Mouse (Mus musculus) liver, postnatal 0 days (tissue): ENCODE measurements around the gene Dph2. TPM values are rescaled to one million over a fixed set of nuclear protein-coding genes. Genes with fewer than 3 reads are reported as not detected.

Experiments used
- ATAC-seq: fragments of 200-750 bp; cut with Nextera tagmentation; 2 replicates; pipeline ENCODE4 v1.8.0; 2017; ENCODE audit warnings: mild to moderate bottlenecking, moderate library complexity
- DNase-seq: peaks from one replicate; pipeline ENCODE4 v3.0.0-alpha.2; 2016
- H3K27ac ChIP-seq: fragments of 300-500 bp; sonication (generic); 2 replicates; pipeline ENCODE4 v1.5.1; 2014; ENCODE audit warnings: antibody characterized with exemption, moderate library complexity, mild to moderate bottlenecking, low read depth
- H3K27me3 ChIP-seq: fragments of 300-500 bp; sonication (generic); 2 replicates; pipeline ENCODE4 v1.6.1; 2014; ENCODE audit warnings: low read length, control low read depth, mixed read lengths; ENCODE audit not compliant: insufficient read depth
- H3K36me3 ChIP-seq: fragments of 300-500 bp; sonication (generic); replicated peaks from 2 replicates; pipeline ENCODE4 v1.6.1; 2014; ENCODE audit warnings: mild to moderate bottlenecking, control low read depth, low read length, moderate library complexity, mixed read lengths; ENCODE audit not compliant: insufficient read depth
- H3K4me1 ChIP-seq: fragments of 300-500 bp; sonication (generic); 2 replicates; pipeline ENCODE4 v1.6.1; 2014; ENCODE audit warnings: antibody characterized with exemption, mild to moderate bottlenecking, control low read depth; ENCODE audit not compliant: insufficient read depth
- H3K4me2 ChIP-seq: fragments of 300-500 bp; sonication (generic); 2 replicates; pipeline ENCODE4 v1.6.1; 2014; ENCODE audit warnings: low read depth, mild to moderate bottlenecking, low read length, moderate library complexity, mixed read lengths
- H3K4me3 ChIP-seq: fragments of 300-500 bp; sonication (generic); 2 replicates; pipeline ENCODE4 v1.5.1; 2014; ENCODE audit warnings: low read depth, low read length
- H3K9ac ChIP-seq: fragments of 300-500 bp; sonication (generic); replicated peaks from 2 replicates; pipeline ENCODE4 v1.6.1; 2014; ENCODE audit warnings: mild to moderate bottlenecking, moderate library complexity
- H3K9me3 ChIP-seq: fragments of 300-500 bp; sonication (generic); 2 replicates; pipeline ENCODE4 v1.6.1; 2016; ENCODE audit warnings: mild to moderate bottlenecking, control low read depth, low read length, mixed read lengths
- CTCF ChIP-seq: sonication (generic); IDR thresholded peaks from 2 replicates; pipeline ENCODE4 v1.5.1; 2016; ENCODE audit warnings: antibody characterized with exemption, low read depth
- EP300 ChIP-seq: IDR thresholded peaks from 2 replicates; pipeline ENCODE4 v1.6.1; 2016; ENCODE audit warnings: antibody characterized with exemption, low read depth, mild to moderate bottlenecking
- WGBS: fragments of 180-500 bp; shearing (Covaris S2); extraction: QIAGEN DNeasy Blood & Tissue Kit; methylation state at CpG from one replicate; pipeline ENCODE4 v1.1.7; 2014; ENCODE audit not compliant: insufficient replicate concordance; 5-methylcytosine and 5-hydroxymethylcytosine counted together
- polyA plus RNA-seq: library from polyadenylated mRNA; unstranded; fragments of >200 nt; fragmentation: Nextera tagmentation; extraction: Ambion mirVana; gene quantifications from 2 replicates; pipeline ENCODE4 v1.2.1, GENCODE M21; 2015

The Dph2 gene
- polyA plus RNA-seq, 1 experiment from 2014 or later: 4.5 TPM

- ATAC-seq: no peak
- peaks cover 56% of the 10 kb centered on the region for H3K36me3 ChIP-seq
- H3K4me3 ChIP-seq: no peak overlapping the region
- DNase-seq: peak; percentile 58
- peaks cover 12% of the 10 kb centered on the region; the same call in 1 of the 2 replicates for H3K27me3 ChIP-seq
- H3K4me2 ChIP-seq: no peak overlapping the region
- no peaks in the 10 kb centered on the region for H3K9me3 ChIP-seq
- no peak overlapping the region for H3K27ac ChIP-seq
- WGBS: 70% methylated on average over 9 of the region's 9 CpGs
- no peak for TF ChIP-seq EP300
- TF ChIP-seq CTCF: no peak
- H3K9ac ChIP-seq: no peak overlapping the region
- H3K4me1 ChIP-seq: 0 out of 2 replicates have a peak, but pooled peaks cover 2% of the 10 kb centered on the region
Observed at GRCm38 (mm10) chr4:117866083-117866482, 25.7 kb downstream of the Dph2 start.

- DNase-seq: peak; percentile 55
- Histone ChIP-seq H3K27ac (no peak overlapping the region), H3K4me3 (no peak overlapping the region), H3K9me3 (no peaks in the 10 kb centered on the region), H3K27me3 (peaks cover 8% of the 10 kb centered on the region; the same call in 1 of the 2 replicates), H3K4me2 (no peak overlapping the region), H3K4me1 (peaks cover 4% of the 10 kb centered on the region; the same call in 1 of the 2 replicates), H3K36me3 (peaks cover 67% of the 10 kb centered on the region), H3K9ac (no peak overlapping the region)
- WGBS: 62% methylated on average over 4 of the region's 4 CpGs
- ATAC-seq: no peak
- TF ChIP-seq CTCF: no peak
- no peak for TF ChIP-seq EP300
Observed at GRCm38 (mm10) chr4:117862823-117863222, 29.0 kb downstream of the Dph2 start.

GRCm38 (mm10) chr4:117860570-117860969 lies 31.3 kb downstream of the Dph2 start:
- peaks cover 70% of the 10 kb centered on the region for H3K36me3 ChIP-seq
- 89% methylated on average over 9 of the region's 9 CpGs for WGBS
- H3K4me3 ChIP-seq: no peak overlapping the region
- no peak overlapping the region for H3K27ac ChIP-seq
- no peak overlapping the region for H3K4me2 ChIP-seq
- DNase-seq (no peak), ATAC-seq (no peak)
- no peak overlapping the region for H3K9ac ChIP-seq
- H3K27me3 ChIP-seq: no peaks in the 10 kb centered on the region
- H3K4me1 ChIP-seq: peaks cover 2% of the 10 kb centered on the region; the same call in 1 of the 2 replicates
- no peak for TF ChIP-seq CTCF
- TF ChIP-seq EP300: no peak
- no peaks in the 10 kb centered on the region for H3K9me3 ChIP-seq

- H3K27me3 ChIP-seq: no peaks in the 10 kb centered on the region
- peaks cover 2% of the 10 kb centered on the region; the same call in 1 of the 2 replicates for H3K4me1 ChIP-seq
- ATAC-seq: peak; percentile 73
- H3K36me3 ChIP-seq: peaks cover 58% of the 10 kb centered on the region
- H3K4me3 ChIP-seq: no peak overlapping the region
- H3K9me3 ChIP-seq: no peaks in the 10 kb centered on the region
- no peak for TF ChIP-seq EP300
- peak; percentile 88 for TF ChIP-seq CTCF
- H3K9ac ChIP-seq: no peak overlapping the region
- no peak overlapping the region for H3K27ac ChIP-seq
- no peak overlapping the region for H3K4me2 ChIP-seq
- WGBS: 76% methylated on average over 3 of the region's 3 CpGs
- peak; percentile 83 for DNase-seq
Observed at GRCm38 (mm10) chr4:117858794-117859193, 33.0 kb downstream of the Dph2 start.

GRCm38 (mm10) chr4:117855146-117855545 lies 36.7 kb downstream of the Dph2 start:
- H3K27me3 ChIP-seq: no peaks in the 10 kb centered on the region
- H3K4me3 ChIP-seq: no peak overlapping the region
- H3K4me1 ChIP-seq: peaks cover 5% of the 10 kb centered on the region; the same call in 1 of the 2 replicates
- DNase-seq (no peak), ATAC-seq (no peak)
- no peak overlapping the region for H3K27ac ChIP-seq
- H3K9me3 ChIP-seq: no peaks in the 10 kb centered on the region
- H3K9ac ChIP-seq: no peak overlapping the region
- TF ChIP-seq CTCF (no peak), EP300 (no peak)
- WGBS: 86% methylated on average over 9 of the region's 9 CpGs
- peaks cover 42% of the 10 kb centered on the region for H3K36me3 ChIP-seq
- H3K4me2 ChIP-seq: no peak overlapping the region

- Histone ChIP-seq H3K9ac (no peak overlapping the region), H3K27me3 (no peaks in the 10 kb centered on the region), H3K4me2 (no peak overlapping the region), H3K9me3 (no peaks in the 10 kb centered on the region), H3K27ac (no peak overlapping the region), H3K36me3 (peaks cover 27% of the 10 kb centered on the region), H3K4me3 (no peak overlapping the region), H3K4me1 (peaks cover 3% of the 10 kb centered on the region; the same call in 1 of the 2 replicates)
- 86% methylated on average over 10 of the region's 10 CpGs for WGBS
- ATAC-seq (no peak), DNase-seq (no peak)
- TF ChIP-seq CTCF: no peak
- no peak for TF ChIP-seq EP300
Observed at GRCm38 (mm10) chr4:117852152-117852868, 39.5 kb downstream of the Dph2 start.
